Mouse (Mus musculus) liver, embryonic 13.5 days (tissue): ENCODE results near the gene Smpd4. TPM values are rescaled to one million over a fixed set of nuclear protein-coding genes. Genes with fewer than 3 reads are reported as not detected.

ENCODE experiments used
- ATAC-seq: fragments of 200-750 bp; cut with Nextera tagmentation; 2 replicates; pipeline ENCODE4 v1.8.0; 2017; ENCODE audit warnings: low read depth, mild to moderate bottlenecking, moderate number of reproducible peaks, moderate library complexity
- DNase-seq: peaks from one replicate; pipeline ENCODE4 v3.0.0; 2022
- H3K27ac ChIP-seq: fragments of 300-500 bp; sonication (generic); 2 replicates; pipeline ENCODE4 v1.5.1; 2015; ENCODE audit warnings: moderate library complexity, mild to moderate bottlenecking, inconsistent platforms
- H3K27me3 ChIP-seq: fragments of 300-500 bp; sonication (generic); 2 replicates; pipeline ENCODE4 v1.6.1; 2015; ENCODE audit warnings: mild to moderate bottlenecking, inconsistent platforms
- H3K36me3 ChIP-seq: fragments of 300-500 bp; sonication (generic); 2 replicates; pipeline ENCODE4 v1.6.1; 2015; ENCODE audit warnings: mild to moderate bottlenecking, inconsistent platforms
- H3K4me1 ChIP-seq: fragments of 300-500 bp; sonication (generic); replicated peaks from 2 replicates; pipeline ENCODE4 v1.6.1; 2015; ENCODE audit warnings: inconsistent platforms
- H3K4me2 ChIP-seq: fragments of 300-500 bp; sonication (generic); 2 replicates; pipeline ENCODE4 v1.6.1; 2015; ENCODE audit warnings: inconsistent platforms, mild to moderate bottlenecking, moderate library complexity
- H3K4me3 ChIP-seq: fragments of 300-500 bp; sonication (generic); replicated peaks from 2 replicates; pipeline ENCODE4 v1.5.1; 2015; ENCODE audit warnings: mild to moderate bottlenecking, inconsistent platforms
- H3K9ac ChIP-seq: fragments of 300-500 bp; sonication (generic); 2 replicates; pipeline ENCODE4 v1.6.1; 2015; ENCODE audit warnings: mild to moderate bottlenecking, inconsistent platforms
- H3K9me3 ChIP-seq: fragments of 300-500 bp; sonication (generic); replicated peaks from 2 replicates; pipeline ENCODE4 v1.6.1; 2016; ENCODE audit warnings: inconsistent platforms
- WGBS: fragments of 180-500 bp; shearing (Covaris S2); methylation state at CpG from one replicate; pipeline ENCODE4 v1.1.7; 2015; ENCODE audit not compliant: insufficient replicate concordance; 5-methylcytosine and 5-hydroxymethylcytosine counted together
- polyA plus RNA-seq: library from polyadenylated mRNA; unstranded; fragments of >200 nt; fragmentation: Nextera tagmentation; extraction: Ambion mirVana; gene quantifications from 2 replicates; pipeline ENCODE4 v1.2.1, GENCODE M21; 2015

Gene Smpd4
- polyA plus RNA-seq, 1 experiment from 2014 or later: 16.7 TPM

GRCm38 (mm10) chr16:17652607-17653006 is 33.5 kb downstream of the Smpd4 start:
- 90% methylated on average over 4 of the region's 4 CpGs for WGBS
- Histone ChIP-seq H3K4me1 (peaks cover 7% of the 10 kb centered on the region), H3K27me3 (no peaks in the 10 kb centered on the region), H3K9ac (no peak overlapping the region), H3K27ac (no peak overlapping the region), H3K4me2 (no peak overlapping the region), H3K4me3 (no peak overlapping the region), H3K9me3 (no peaks in the 10 kb centered on the region), H3K36me3 (peaks cover 68% of the 10 kb centered on the region)
- ATAC-seq (no peak), DNase-seq (no peak)

GRCm38 (mm10) chr16:17653601-17654000 is 34.4 kb downstream of the Smpd4 start:
- H3K9ac ChIP-seq: no peak overlapping the region
- H3K4me2 ChIP-seq: no peak overlapping the region
- DNase-seq (no peak), ATAC-seq (no peak)
- H3K4me1 ChIP-seq: peaks cover 1% of the 10 kb centered on the region; the same call in 1 of the 2 replicates
- H3K27me3 ChIP-seq: no peaks in the 10 kb centered on the region
- no peaks in the 10 kb centered on the region for H3K9me3 ChIP-seq
- H3K36me3 ChIP-seq: peaks cover 72% of the 10 kb centered on the region
- no peak overlapping the region for H3K27ac ChIP-seq
- 90% methylated on average over 5 of the region's 5 CpGs for WGBS
- H3K4me3 ChIP-seq: no peak overlapping the region

DNA sequence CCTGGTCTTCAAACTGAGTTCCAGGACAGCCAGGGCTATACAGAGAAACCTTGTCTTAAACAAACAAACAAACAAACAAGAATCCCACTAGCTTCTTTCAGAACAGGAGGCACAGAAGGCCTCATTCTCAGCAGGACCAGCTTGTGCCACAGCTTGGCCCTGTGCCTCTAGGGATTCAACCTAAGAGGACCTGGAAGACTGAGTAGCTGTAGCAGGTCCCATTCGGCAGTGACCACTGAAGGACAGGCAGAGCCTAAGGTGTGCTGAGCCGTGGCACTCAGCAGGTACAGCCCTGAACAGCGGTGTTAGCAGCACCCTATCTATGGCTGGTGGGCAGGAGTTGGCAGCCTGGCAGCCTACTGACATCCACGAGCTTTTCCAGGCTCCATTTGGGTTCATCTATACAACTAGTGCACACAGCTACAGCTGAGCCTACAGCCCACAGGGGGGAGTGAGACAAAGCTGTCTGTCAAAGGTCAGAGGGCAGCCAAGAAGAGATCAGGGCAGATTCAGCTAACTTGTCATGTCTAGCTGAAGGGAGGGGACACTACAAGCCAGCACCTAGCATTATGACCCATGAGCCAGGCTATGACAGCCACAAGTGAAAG is 35.1 kb downstream of the Smpd4 start:
- Histone ChIP-seq H3K9me3 (no peaks in the 10 kb centered on the region), H3K36me3 (peaks cover 74% of the 10 kb centered on the region), H3K9ac (no peak overlapping the region), H3K27ac (no peak overlapping the region), H3K4me2 (no peak overlapping the region), H3K4me3 (no peak overlapping the region), H3K27me3 (no peaks in the 10 kb centered on the region), H3K4me1 (no peaks in the 10 kb centered on the region)
- ATAC-seq (no peak), DNase-seq (no peak)
- WGBS: 85% methylated on average over 4 of the region's 4 CpGs

DNA sequence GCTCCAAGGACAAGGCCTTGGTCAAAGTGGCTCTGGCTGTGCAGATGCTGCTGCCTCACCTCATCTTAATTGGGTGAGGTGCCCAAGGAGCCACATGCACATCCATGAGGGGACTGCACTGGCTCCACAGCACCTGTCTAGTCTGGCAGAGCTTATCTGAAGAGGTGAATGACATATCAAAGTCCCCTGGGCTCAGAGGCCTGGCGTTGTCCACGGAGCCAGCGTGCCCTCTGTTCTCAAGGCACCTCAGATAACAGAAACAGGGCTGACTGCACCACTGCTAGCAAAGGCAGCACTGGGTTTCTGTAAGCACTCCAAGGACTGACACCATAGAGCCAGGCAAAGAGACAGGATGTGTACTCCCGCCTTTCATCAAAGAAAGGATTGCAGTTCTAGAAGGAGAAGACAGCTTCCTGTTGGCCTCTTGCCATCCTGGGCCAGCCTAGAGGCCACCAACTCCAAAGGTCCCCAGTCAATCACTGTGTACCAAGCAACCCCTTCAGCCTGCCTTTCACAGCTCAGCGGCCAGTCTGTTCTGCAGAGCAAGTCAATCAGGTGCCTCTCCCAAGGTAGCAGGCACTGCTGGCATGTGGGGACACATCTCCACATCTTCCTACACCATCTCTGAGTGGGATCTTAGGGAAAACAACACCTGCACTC is 37.2 kb downstream of the Smpd4 start:
- no peak overlapping the region for H3K9ac ChIP-seq
- no peak overlapping the region for H3K27ac ChIP-seq
- H3K36me3 ChIP-seq: peaks cover 72% of the 10 kb centered on the region
- H3K27me3 ChIP-seq: no peaks in the 10 kb centered on the region
- H3K4me3 ChIP-seq: no peak overlapping the region
- no peaks in the 10 kb centered on the region for H3K4me1 ChIP-seq
- DNase-seq (no peak), ATAC-seq (no peak)
- no peaks in the 10 kb centered on the region for H3K9me3 ChIP-seq
- WGBS: 67% methylated on average over 5 of the region's 5 CpGs
- H3K4me2 ChIP-seq: no peak overlapping the region

DNA sequence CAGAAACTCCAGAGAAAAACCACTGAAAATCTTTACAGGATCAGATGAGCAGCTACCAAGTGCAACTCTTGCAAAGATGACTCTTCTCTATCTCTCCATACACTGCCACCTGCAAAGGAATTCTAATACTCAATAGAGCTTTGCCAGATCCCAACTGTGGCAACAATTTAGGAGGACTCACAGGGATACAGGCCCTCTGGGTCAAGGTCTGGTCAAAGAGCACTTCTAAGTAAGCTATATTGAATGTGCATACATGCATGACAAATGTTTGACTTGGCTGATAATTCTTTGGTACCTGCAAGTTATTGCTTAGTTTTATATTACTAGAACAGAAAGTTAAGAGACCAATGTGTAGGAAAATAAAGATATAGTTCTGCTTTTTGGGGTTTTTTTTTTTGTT is 46.4 kb downstream of the Smpd4 start:
- Histone ChIP-seq H3K27ac (no peak overlapping the region), H3K4me1 (peaks cover 11% of the 10 kb centered on the region), H3K9me3 (no peaks in the 10 kb centered on the region), H3K36me3 (peaks cover 71% of the 10 kb centered on the region), H3K9ac (no peak overlapping the region), H3K4me2 (no peak overlapping the region), H3K4me3 (no peak overlapping the region), H3K27me3 (no peaks in the 10 kb centered on the region)
- ATAC-seq: no peak
- no peak for DNase-seq

GRCm38 (mm10) chr16:17669886-17670285 is 50.7 kb downstream of the Smpd4 start:
- no peaks in the 10 kb centered on the region for H3K9me3 ChIP-seq
- H3K4me1 ChIP-seq: peaks cover 11% of the 10 kb centered on the region
- ATAC-seq (no peak), DNase-seq (no peak)
- no peak overlapping the region for H3K4me2 ChIP-seq
- no peak overlapping the region for H3K9ac ChIP-seq
- 0 out of 2 replicates have a peak overlapping the region, but pooled peaks have one; percentile 5 for H3K27ac ChIP-seq
- no peak overlapping the region for H3K4me3 ChIP-seq
- H3K27me3 ChIP-seq: no peaks in the 10 kb centered on the region
- peaks cover 82% of the 10 kb centered on the region for H3K36me3 ChIP-seq

Other genes with a start within 250 kb of the Smpd4 start
- gene Snap29, start 213.4 kb upstream of the Smpd4 start, polyA plus RNA-seq: 8.8 and 10.7 TPM in 2 replicates
- 12.9 and 15.1 TPM in 2 replicates for gene Pi4ka, start 213.0 kb upstream of the Smpd4 start, polyA plus RNA-seq
- gene Crkl, start 167.4 kb upstream of the Smpd4 start, polyA plus RNA-seq: 30.8 and 35.8 TPM in 2 replicates
- gene Aifm3, start 129.7 kb upstream of the Smpd4 start, polyA plus RNA-seq: 0.76 and 1.2 TPM in 2 replicates
- gene Lztr1, start 110.7 kb upstream of the Smpd4 start, polyA plus RNA-seq: 22.6 and 24.0 TPM in 2 replicates
- 30.1 and 32.0 TPM in 2 replicates for gene Thap7, start 88.2 kb upstream of the Smpd4 start, polyA plus RNA-seq
- gene Lrrc74b, start 58.1 kb upstream of the Smpd4 start, polyA plus RNA-seq: not detected in 2 replicates
- 0.09 TPM in 1 of 2 replicates, not detected in the other for gene P2rx6, start 57.5 kb upstream of the Smpd4 start, polyA plus RNA-seq
- 1.3 and 1.8 TPM in 2 replicates for gene Slc7a4, start 36.1 kb upstream of the Smpd4 start, polyA plus RNA-seq
- gene Ccdc74a, start 27.1 kb downstream of the Smpd4 start, polyA plus RNA-seq: 1.6 and 2.3 TPM in 2 replicates
- gene Med15, start 113.5 kb downstream of the Smpd4 start, polyA plus RNA-seq: 15.8 and 20.2 TPM in 2 replicates
- 14.3 TPM in 2 replicates for gene Klhl22, start 140.3 kb downstream of the Smpd4 start, polyA plus RNA-seq
- 1.0 TPM in 2 replicates for gene Scarf2, start 177.9 kb downstream of the Smpd4 start, polyA plus RNA-seq
- not detected in 2 replicates for gene B830017H08Rik, start 213.8 kb downstream of the Smpd4 start, polyA plus RNA-seq
- gene Car15, start 219.0 kb downstream of the Smpd4 start, polyA plus RNA-seq: 0.54 and 0.59 TPM in 2 replicates